ENCODE assay signal across 11 mouse cellular contexts in genomic region chr5:150208009-150208408, GRCm38 (mm10).
A peak's percentile ranks its signal among the peaks of the same experiment; 100 is the strongest.
DNase-seq lines count a peak whose midpoint lies in the region; ATAC-seq and TF ChIP-seq lines count a peak whose summit lies in the region.
"Had no signal": no experiment of that assay in that cellular context is flagged by ENCODE, and none has a peak within 500 bp of the region (broad histone marks: within the 10 kb centered on the region; RNA-seq: fewer than 3 reads in every experiment).

No protein-coding gene starts in this region.

- H3K9me3 ChIP-seq in heart, embryonic 11.5 days (replicated peaks; ENCODE audit: control insufficient read depth, low read length) = no peaks in the 10 kb centered on the region
- no peaks in the 10 kb centered on the region for H3K9me3 ChIP-seq in limb, embryonic 11.5 days (ENCODE audit: control insufficient read depth, low read length)
- no peaks in the 10 kb centered on the region for H3K9me3 ChIP-seq in limb, embryonic 10.5 days (replicated peaks)
- H3K9me3 ChIP-seq in intestine, embryonic 14.5 days (ENCODE audit: control insufficient read depth, low read length) = no peaks in the 10 kb centered on the region
- H3K9me3 ChIP-seq in midbrain, postnatal 0 days (ENCODE audit: low read length) = no peaks in the 10 kb centered on the region

- no peaks in the 10 kb centered on the region for H3K36me3 ChIP-seq in heart, embryonic 11.5 days (ENCODE audit: control insufficient read depth, insufficient read depth, low read length)
- no peaks in the 10 kb centered on the region for H3K36me3 ChIP-seq in limb, embryonic 11.5 days (ENCODE audit: control insufficient read depth, insufficient read depth, low read length)
- H3K36me3 ChIP-seq in limb, embryonic 10.5 days = no peaks in the 10 kb centered on the region
- no peaks in the 10 kb centered on the region for H3K36me3 ChIP-seq in intestine, embryonic 14.5 days (ENCODE audit: control insufficient read depth, insufficient read depth, low read length)
- H3K36me3 ChIP-seq in midbrain, postnatal 0 days (ENCODE audit: insufficient read depth, low read length) = no peaks in the 10 kb centered on the region

- ATAC-seq in heart, embryonic 11.5 days (replicated peaks; ENCODE audit: insufficient number of reproducible peaks, low FRiP score, low TSS enrichment) = no peak
- no peak for ATAC-seq in limb, embryonic 11.5 days (ENCODE audit: insufficient number of reproducible peaks, low FRiP score, low TSS enrichment, low read depth)
- ATAC-seq in intestine, embryonic 14.5 days (replicated peaks; ENCODE audit: low FRiP score, low TSS enrichment, low read depth) = no peak
- ATAC-seq in midbrain, postnatal 0 days (ENCODE audit: low FRiP score) = no peak
- ATAC-seq in frontal cortex, adult (ENCODE audit: low TSS enrichment) = no peak

- peak overlapping the region; percentile 58 for H3K4me2 ChIP-seq in heart, embryonic 11.5 days
- H3K4me2 ChIP-seq in limb, embryonic 11.5 days (ENCODE audit: low read depth, severe bottlenecking) = 0 out of 2 replicates have a peak overlapping the region, but pooled peaks have one; percentile 7
- H3K4me2 ChIP-seq in intestine, embryonic 14.5 days (ENCODE audit: low read length) = peak overlapping the region; percentile 40
- 0 out of 2 replicates have a peak overlapping the region, but pooled peaks have one; percentile 20 for H3K4me2 ChIP-seq in midbrain, postnatal 0 days (ENCODE audit: low read depth, low read length, poor library complexity, severe bottlenecking)

- no peak overlapping the region for H3K9ac ChIP-seq in heart, embryonic 11.5 days (ENCODE audit: low read depth, low read length)
- no peak overlapping the region for H3K9ac ChIP-seq in limb, embryonic 11.5 days (ENCODE audit: low read length)
- H3K9ac ChIP-seq in intestine, embryonic 14.5 days (ENCODE audit: low read length) = no peak overlapping the region
- H3K9ac ChIP-seq in midbrain, postnatal 0 days (replicated peaks; ENCODE audit: low read length, poor library complexity, severe bottlenecking) = no peak overlapping the region

- no peak for DNase-seq in heart, postnatal 25 days (ENCODE audit: low spot score)
- no peak for DNase-seq in limb, embryonic 11.5 days (ENCODE audit: low spot score)
- no peak for DNase-seq in limb, embryonic 10.5 days (ENCODE audit: low spot score)
- no peak for DNase-seq in intestine, embryonic 14.5 days (ENCODE audit: low spot score)
- no peak for DNase-seq in midbrain, postnatal 0 days (ENCODE audit: low spot score)
- DNase-seq in right cerebral cortex, postnatal 4 days = no peak
- DNase-seq: B cell, adult 2 months; gastrocnemius, postnatal 14 days; kidney, adult 2 months had no signal

- no peaks in the 10 kb centered on the region for H3K4me1 ChIP-seq in heart, embryonic 11.5 days (ENCODE audit: control insufficient read depth, insufficient read depth, low read length)
- H3K4me1 ChIP-seq in limb, embryonic 11.5 days (ENCODE audit: control insufficient read depth, insufficient read depth, low read length) = no peaks in the 10 kb centered on the region
- H3K4me1 ChIP-seq in limb, embryonic 10.5 days = peaks cover 1% of the 10 kb centered on the region
- no peaks in the 10 kb centered on the region for H3K4me1 ChIP-seq in intestine, embryonic 14.5 days (replicated peaks; ENCODE audit: control insufficient read depth, insufficient read depth, low read length)
- H3K4me1 ChIP-seq in midbrain, postnatal 0 days (ENCODE audit: insufficient read depth, low read length) = no peaks in the 10 kb centered on the region

- WGBS in heart, embryonic 11.5 days (ENCODE audit: insufficient replicate concordance) = 55% methylated on average over 7 of the region's 7 CpGs
- 62% methylated on average over 7 of the region's 7 CpGs for WGBS in limb, embryonic 11.5 days
- 64% methylated on average over 7 of the region's 7 CpGs for WGBS in limb, embryonic 10.5 days
- 39% methylated on average over 7 of the region's 7 CpGs for WGBS in intestine, embryonic 14.5 days
- WGBS in midbrain, postnatal 0 days = 26% methylated on average over 7 of the region's 7 CpGs

- H3K27ac ChIP-seq in heart, embryonic 11.5 days (ENCODE audit: low read depth, low read length) = no peak overlapping the region
- H3K27ac ChIP-seq in limb, embryonic 11.5 days (replicated peaks; ENCODE audit: low read depth, low read length) = no peak overlapping the region
- H3K27ac ChIP-seq in limb, embryonic 10.5 days = no peak overlapping the region
- no peak overlapping the region for H3K27ac ChIP-seq in intestine, embryonic 14.5 days (ENCODE audit: low read depth)
- no peak overlapping the region for H3K27ac ChIP-seq in midbrain, postnatal 0 days (ENCODE audit: low read depth, low read length)

- intact Hi-C loops in heart, postnatal 25 days (cut with DNase I) = no loop called here

- H3K4me3 ChIP-seq in heart, embryonic 11.5 days (ENCODE audit: low read depth, low read length) = no peak overlapping the region
- no peak overlapping the region for H3K4me3 ChIP-seq in limb, embryonic 11.5 days (ENCODE audit: low read depth, low read length)
- H3K4me3 ChIP-seq in limb, embryonic 10.5 days = no peak overlapping the region
- peak overlapping the region; percentile 6; the same call in 1 of the 2 replicates for H3K4me3 ChIP-seq in intestine, embryonic 14.5 days (ENCODE audit: low read depth, low read length)
- H3K4me3 ChIP-seq in midbrain, postnatal 0 days (ENCODE audit: low read depth, low read length) = peak overlapping the region; percentile 8; the same call in 1 of the 2 replicates

- TF ChIP-seq CTCF in midbrain, postnatal 0 days (IDR thresholded peaks at IDR 0.05) = no peak

- H3K27me3 ChIP-seq in heart, embryonic 11.5 days (ENCODE audit: control insufficient read depth, insufficient read depth, low read length) = no peaks in the 10 kb centered on the region
- no peaks in the 10 kb centered on the region for H3K27me3 ChIP-seq in limb, embryonic 11.5 days (ENCODE audit: control insufficient read depth, insufficient read depth, low read length)
- H3K27me3 ChIP-seq in limb, embryonic 10.5 days (ENCODE audit: low read depth, poor library complexity, severe bottlenecking) = no peaks in the 10 kb centered on the region
- H3K27me3 ChIP-seq in intestine, embryonic 14.5 days (replicated peaks; ENCODE audit: control insufficient read depth, insufficient read depth, low read length) = no peaks in the 10 kb centered on the region
- no peaks in the 10 kb centered on the region for H3K27me3 ChIP-seq in midbrain, postnatal 0 days (ENCODE audit: insufficient read depth, low read length)

Comparison
In these comparisons a context has a peak if more than half of its experiments do, and no peak if none do; other contexts are left out.
1. H3K4me2 ChIP-seq: peak in every context shown above with its lines; median percentile 58 in heart, embryonic 11.5 days; 40 in intestine, embryonic 14.5 days; 20 in midbrain, postnatal 0 days; 7 in limb, embryonic 11.5 days.
2. H3K4me3 ChIP-seq: peak in intestine, embryonic 14.5 days (single experiment) and midbrain, postnatal 0 days (single experiment); none in heart, embryonic 11.5 days (single experiment), limb, embryonic 11.5 days (single experiment) and limb, embryonic 10.5 days (single experiment).